25 mouse cellular contexts compared by ENCODE assay signal in genomic region chr6:83704294-83704693, GRCm38 (mm10). TPM values are rescaled to one million over a fixed set of nuclear protein-coding genes. Genes with fewer than 3 reads are reported as not detected.
DNase-seq lines count a peak whose midpoint lies in the region; ATAC-seq lines count a peak whose summit lies in the region.
"Had no signal": no experiment of that assay in that cellular context is flagged by ENCODE, and none has a peak within 500 bp of the region (broad histone marks: within the 10 kb centered on the region; RNA-seq: fewer than 3 reads in every experiment).

No protein-coding gene starts in this region.

- ATAC-seq in hindbrain, embryonic 13.5 days (ENCODE audit: low FRiP score): no peak
- no peak for ATAC-seq in midbrain, embryonic 13.5 days
- ATAC-seq in neural tube, embryonic 15.5 days (ENCODE audit: low FRiP score): no peak
- ATAC-seq: activated CD4-positive, CD25-positive, alpha-beta regulatory T cell, adult 4 months; CD4-positive, CD25-positive, alpha-beta regulatory T cell, adult 4 months; forebrain, embryonic 13.5 days; Patski had no signal

- no peak overlapping the region for H3K4me2 ChIP-seq in hindbrain, embryonic 13.5 days
- H3K4me2 ChIP-seq in midbrain, embryonic 13.5 days (replicated peaks): no peak overlapping the region
- H3K4me2 ChIP-seq in neural tube, embryonic 15.5 days: no peak overlapping the region
- H3K4me2 ChIP-seq: embryonic facial prominence, embryonic 12.5 days; forebrain, embryonic 13.5 days had no signal

- WGBS in hindbrain, embryonic 10.5 days: 14% methylated on average over 1 of the region's 1 CpGs
- 5% methylated on average over 1 of the region's 1 CpGs for WGBS in hindbrain, embryonic 13.5 days
- 12% methylated on average over 1 of the region's 1 CpGs for WGBS in midbrain, embryonic 10.5 days
- 6% methylated on average over 1 of the region's 1 CpGs for WGBS in midbrain, embryonic 13.5 days
- WGBS in neural tube, embryonic 15.5 days: 11% methylated on average over 1 of the region's 1 CpGs

- peak; percentile 48 for DNase-seq in hindbrain, embryonic 10.5 days (ENCODE audit: low spot score)
- peak; percentile 35 for DNase-seq in midbrain, embryonic 10.5 days (ENCODE audit: low spot score)
- DNase-seq in neural tube, embryonic 10.5 days (ENCODE audit: extremely low spot score, low spot score): peak; percentile 56
- DNase-seq in lung, postnatal 14 days: no peak
- DNase-seq: adrenal gland, adult 8-10 months; adrenal gland, postnatal 14 days; adrenal gland, postnatal 36 days; cerebellum, adult 11-12 months; cerebellum, adult 2 months; cerebellum, adult 9-10 months; cerebellum, postnatal 10 days; cerebellum, postnatal 25 days had no signal

- no peak overlapping the region for H3K4me3 ChIP-seq in hindbrain, embryonic 10.5 days
- H3K4me3 ChIP-seq in hindbrain, embryonic 13.5 days: no peak overlapping the region
- H3K4me3 ChIP-seq in midbrain, embryonic 10.5 days: no peak overlapping the region
- H3K4me3 ChIP-seq in midbrain, embryonic 13.5 days (replicated peaks): no peak overlapping the region
- no peak overlapping the region for H3K4me3 ChIP-seq in neural tube, embryonic 15.5 days (replicated peaks)
- H3K4me3 ChIP-seq: embryonic facial prominence, embryonic 10.5 days; embryonic facial prominence, embryonic 12.5 days; forebrain, embryonic 13.5 days had no signal

- H3K4me1 ChIP-seq in hindbrain, embryonic 10.5 days (replicated peaks): peaks cover 7% of the 10 kb centered on the region; the same call in 1 of the 2 replicates
- H3K4me1 ChIP-seq in hindbrain, embryonic 13.5 days (replicated peaks): peaks cover 5% of the 10 kb centered on the region
- H3K4me1 ChIP-seq in midbrain, embryonic 10.5 days: peaks cover 7% of the 10 kb centered on the region
- peaks cover 4% of the 10 kb centered on the region for H3K4me1 ChIP-seq in midbrain, embryonic 13.5 days (replicated peaks)
- 0 out of 2 replicates have a peak, but pooled peaks cover 4% of the 10 kb centered on the region for H3K4me1 ChIP-seq in neural tube, embryonic 15.5 days

- no peaks in the 10 kb centered on the region for H3K36me3 ChIP-seq in hindbrain, embryonic 10.5 days
- H3K36me3 ChIP-seq in hindbrain, embryonic 13.5 days: no peaks in the 10 kb centered on the region
- H3K36me3 ChIP-seq in midbrain, embryonic 10.5 days: no peaks in the 10 kb centered on the region
- no peaks in the 10 kb centered on the region for H3K36me3 ChIP-seq in midbrain, embryonic 13.5 days
- H3K36me3 ChIP-seq in neural tube, embryonic 15.5 days: no peaks in the 10 kb centered on the region
- H3K36me3 ChIP-seq: embryonic facial prominence, embryonic 10.5 days; embryonic facial prominence, embryonic 12.5 days; G1E had no signal

- H3K9ac ChIP-seq in hindbrain, embryonic 13.5 days: no peak overlapping the region
- no peak overlapping the region for H3K9ac ChIP-seq in midbrain, embryonic 13.5 days (replicated peaks)
- H3K9ac ChIP-seq in neural tube, embryonic 15.5 days (replicated peaks): no peak overlapping the region
- H3K9ac ChIP-seq: embryonic facial prominence, embryonic 12.5 days; forebrain, embryonic 13.5 days had no signal

- no peaks in the 10 kb centered on the region for H3K9me3 ChIP-seq in hindbrain, embryonic 10.5 days
- H3K9me3 ChIP-seq in hindbrain, embryonic 13.5 days: no peaks in the 10 kb centered on the region
- H3K9me3 ChIP-seq in midbrain, embryonic 10.5 days (replicated peaks): peaks cover 4% of the 10 kb centered on the region
- no peaks in the 10 kb centered on the region for H3K9me3 ChIP-seq in midbrain, embryonic 13.5 days
- no peaks in the 10 kb centered on the region for H3K9me3 ChIP-seq in neural tube, embryonic 15.5 days (replicated peaks)
- H3K9me3 ChIP-seq: embryonic facial prominence, embryonic 10.5 days; embryonic facial prominence, embryonic 12.5 days; forebrain, embryonic 13.5 days; G1E had no signal

- H3K27ac ChIP-seq in hindbrain, embryonic 10.5 days: no peak overlapping the region
- no peak overlapping the region for H3K27ac ChIP-seq in hindbrain, embryonic 13.5 days
- H3K27ac ChIP-seq in midbrain, embryonic 10.5 days (replicated peaks): no peak overlapping the region
- no peak overlapping the region for H3K27ac ChIP-seq in midbrain, embryonic 13.5 days
- H3K27ac ChIP-seq in neural tube, embryonic 15.5 days (replicated peaks): no peak overlapping the region
- H3K27ac ChIP-seq: embryonic facial prominence, embryonic 10.5 days; embryonic facial prominence, embryonic 12.5 days; forebrain, embryonic 13.5 days had no signal

- H3K27me3 ChIP-seq in hindbrain, embryonic 10.5 days (ENCODE audit: insufficient read depth, poor library complexity, severe bottlenecking): peaks cover 100% of the 10 kb centered on the region
- peaks cover 96% of the 10 kb centered on the region for H3K27me3 ChIP-seq in hindbrain, embryonic 13.5 days
- peaks cover 100% of the 10 kb centered on the region for H3K27me3 ChIP-seq in midbrain, embryonic 10.5 days (ENCODE audit: low read depth, poor library complexity, severe bottlenecking)
- H3K27me3 ChIP-seq in midbrain, embryonic 13.5 days: peaks cover 95% of the 10 kb centered on the region
- H3K27me3 ChIP-seq in neural tube, embryonic 15.5 days (replicated peaks): peaks cover 92% of the 10 kb centered on the region

RNA-seq across cellular contexts. Expression of gene Vax2, which starts 6.8 kb away (rescaled TPM):
- polyA plus RNA-seq in hindbrain, embryonic 10.5 days (2016; fragmentation: Nextera tagmentation; extraction: Ambion mirVana): 0.60 and 0.86 TPM in 2 replicates
- polyA plus RNA-seq in hindbrain, embryonic 13.5 days (2015; fragmentation: Nextera tagmentation; extraction: Ambion mirVana): not detected in 2 replicates
- 0.60 and 1.9 TPM in 2 replicates for polyA plus RNA-seq in midbrain, embryonic 10.5 days (2016; fragmentation: Nextera tagmentation; extraction: Ambion mirVana)
- polyA plus RNA-seq in midbrain, embryonic 13.5 days (2015; fragmentation: Nextera tagmentation; extraction: Ambion mirVana): 0.32 and 0.46 TPM in 2 replicates
- not detected in 2 replicates for polyA plus RNA-seq in neural tube, embryonic 15.5 days (2015; fragmentation: Nextera tagmentation; extraction: Ambion mirVana)
- polyA plus RNA-seq: cerebellum, adult 2 months; cortical plate, adult 2 months; forebrain, embryonic 13.5 days; G1E had no signal

RNA-seq across cellular contexts. Expression of gene Cd207, which starts 26.6 kb away (rescaled TPM):
- not detected in 2 replicates for polyA plus RNA-seq in hindbrain, embryonic 10.5 days (2016; fragmentation: Nextera tagmentation; extraction: Ambion mirVana)
- not detected in 2 replicates for polyA plus RNA-seq in hindbrain, embryonic 13.5 days (2015; fragmentation: Nextera tagmentation; extraction: Ambion mirVana)
- not detected in 2 replicates for polyA plus RNA-seq in midbrain, embryonic 10.5 days (2016; fragmentation: Nextera tagmentation; extraction: Ambion mirVana)
- polyA plus RNA-seq in midbrain, embryonic 13.5 days (2015; fragmentation: Nextera tagmentation; extraction: Ambion mirVana): not detected in 2 replicates
- polyA plus RNA-seq in neural tube, embryonic 15.5 days (2015; fragmentation: Nextera tagmentation; extraction: Ambion mirVana): not detected in 2 replicates
- polyA plus RNA-seq: activated CD4-positive, CD25-positive, alpha-beta regulatory T cell, adult 4 months; CD4-positive, CD25-positive, alpha-beta regulatory T cell, adult 4 months; cerebellum, adult 2 months; cortical plate, adult 2 months; embryonic facial prominence, embryonic 10.5 days; embryonic facial prominence, embryonic 12.5 days; embryonic facial prominence, embryonic 14.5 days; forebrain, embryonic 11.5 days; forebrain, embryonic 13.5 days; G1E; Patski had no signal

RNA-seq across cellular contexts. Expression of gene Atp6v1b1, which starts 38.5 kb away (rescaled TPM):
- not detected in 2 replicates for polyA plus RNA-seq in hindbrain, embryonic 10.5 days (2016; fragmentation: Nextera tagmentation; extraction: Ambion mirVana)
- not detected in 2 replicates for polyA plus RNA-seq in hindbrain, embryonic 13.5 days (2015; fragmentation: Nextera tagmentation; extraction: Ambion mirVana)
- polyA plus RNA-seq in midbrain, embryonic 10.5 days (2016; fragmentation: Nextera tagmentation; extraction: Ambion mirVana): not detected in 2 replicates
- polyA plus RNA-seq in midbrain, embryonic 13.5 days (2015; fragmentation: Nextera tagmentation; extraction: Ambion mirVana): not detected in 2 replicates
- polyA plus RNA-seq in neural tube, embryonic 15.5 days (2015; fragmentation: Nextera tagmentation; extraction: Ambion mirVana): not detected in 2 replicates
- polyA plus RNA-seq: activated CD4-positive, CD25-positive, alpha-beta regulatory T cell, adult 4 months; CD4-positive, CD25-positive, alpha-beta regulatory T cell, adult 4 months; cerebellum, adult 2 months; cortical plate, adult 2 months; embryonic facial prominence, embryonic 10.5 days; forebrain, embryonic 11.5 days; forebrain, embryonic 13.5 days; G1E; Patski had no signal

RNA-seq across cellular contexts. Expression of gene Clec4f, which starts 48.3 kb away (rescaled TPM):
- polyA plus RNA-seq in hindbrain, embryonic 10.5 days (2016; fragmentation: Nextera tagmentation; extraction: Ambion mirVana): 0.10 TPM in 1 of 2 replicates, not detected in the other
- not detected in 2 replicates for polyA plus RNA-seq in hindbrain, embryonic 13.5 days (2015; fragmentation: Nextera tagmentation; extraction: Ambion mirVana)
- polyA plus RNA-seq in midbrain, embryonic 10.5 days (2016; fragmentation: Nextera tagmentation; extraction: Ambion mirVana): 0.15 TPM in 1 of 2 replicates, not detected in the other
- polyA plus RNA-seq in midbrain, embryonic 13.5 days (2015; fragmentation: Nextera tagmentation; extraction: Ambion mirVana): not detected in 2 replicates
- not detected in 2 replicates for polyA plus RNA-seq in neural tube, embryonic 15.5 days (2015; fragmentation: Nextera tagmentation; extraction: Ambion mirVana)
- polyA plus RNA-seq: activated CD4-positive, CD25-positive, alpha-beta regulatory T cell, adult 4 months; CD4-positive, CD25-positive, alpha-beta regulatory T cell, adult 4 months; cerebellum, adult 2 months; cortical plate, adult 2 months; embryonic facial prominence, embryonic 10.5 days; embryonic facial prominence, embryonic 12.5 days; embryonic facial prominence, embryonic 14.5 days; forebrain, embryonic 11.5 days; forebrain, embryonic 13.5 days; G1E; Patski had no signal

RNA-seq across cellular contexts. Expression of gene Ankrd53, which starts 58.1 kb away (rescaled TPM):
- 0.12 TPM in 1 of 2 replicates, not detected in the other for polyA plus RNA-seq in hindbrain, embryonic 10.5 days (2016; fragmentation: Nextera tagmentation; extraction: Ambion mirVana)
- 0.19 and 0.21 TPM in 2 replicates for polyA plus RNA-seq in hindbrain, embryonic 13.5 days (2015; fragmentation: Nextera tagmentation; extraction: Ambion mirVana)
- 0.24 TPM in 1 of 2 replicates, not detected in the other for polyA plus RNA-seq in midbrain, embryonic 10.5 days (2016; fragmentation: Nextera tagmentation; extraction: Ambion mirVana)
- polyA plus RNA-seq in midbrain, embryonic 13.5 days (2015; fragmentation: Nextera tagmentation; extraction: Ambion mirVana): 0.17 and 0.21 TPM in 2 replicates
- polyA plus RNA-seq in neural tube, embryonic 15.5 days (2015; fragmentation: Nextera tagmentation; extraction: Ambion mirVana): 0.19 TPM in 1 of 2 replicates, not detected in the other
- polyA plus RNA-seq: activated CD4-positive, CD25-positive, alpha-beta regulatory T cell, adult 4 months; CD4-positive, CD25-positive, alpha-beta regulatory T cell, adult 4 months; cerebellum, adult 2 months; cortical plate, adult 2 months; G1E had no signal
